Mouse (Mus musculus): Measurements from ENCODE around the gene Mctp1.
"Not testable (repeated sequence)": the region's sequence is repeated elsewhere in the genome, so short reads cannot be mapped to it uniquely, and the experiment has no call there.

Gene Mctp1

DNA sequence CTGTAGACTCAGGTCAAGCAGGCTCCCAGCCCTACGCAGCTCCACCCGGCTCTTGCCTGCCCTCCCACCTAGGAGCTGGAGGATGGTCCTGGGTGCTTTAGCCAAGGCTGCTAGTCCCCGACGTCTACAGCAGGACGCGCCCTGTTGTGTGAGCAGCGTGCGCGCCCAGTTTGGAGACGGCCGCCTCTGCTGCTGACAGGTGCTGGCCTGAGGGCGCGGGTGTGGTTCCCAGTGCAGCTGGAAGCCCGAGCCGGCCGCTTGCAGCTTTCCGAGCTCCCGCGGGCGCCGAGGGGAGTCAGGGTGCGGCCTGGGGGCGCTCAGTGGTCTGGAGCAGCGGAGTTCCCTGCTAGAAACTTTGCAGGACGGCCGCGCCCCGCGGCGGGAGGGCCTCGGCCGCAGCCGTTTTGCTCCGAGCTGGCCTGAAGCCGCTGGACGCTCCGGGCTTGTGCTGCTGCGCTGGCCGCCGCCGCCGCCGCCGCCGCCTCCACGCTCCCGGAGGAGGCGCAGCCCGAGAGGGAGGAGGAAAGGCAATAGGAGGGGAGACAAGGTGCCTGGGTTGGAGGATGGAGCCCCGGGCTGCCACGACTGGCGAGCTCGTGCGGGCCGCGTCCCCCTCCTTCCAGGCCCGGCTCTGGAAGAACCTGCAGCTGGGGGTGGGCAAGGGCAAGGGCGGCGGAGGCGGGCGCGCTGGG lies at the start of gene Mctp1:
TSS of gene Mctp1 (plus strand) at position 564 of the 692 bp plus-strand sequence.
- DNase-seq: peak; percentile 6 to 7

DNA sequence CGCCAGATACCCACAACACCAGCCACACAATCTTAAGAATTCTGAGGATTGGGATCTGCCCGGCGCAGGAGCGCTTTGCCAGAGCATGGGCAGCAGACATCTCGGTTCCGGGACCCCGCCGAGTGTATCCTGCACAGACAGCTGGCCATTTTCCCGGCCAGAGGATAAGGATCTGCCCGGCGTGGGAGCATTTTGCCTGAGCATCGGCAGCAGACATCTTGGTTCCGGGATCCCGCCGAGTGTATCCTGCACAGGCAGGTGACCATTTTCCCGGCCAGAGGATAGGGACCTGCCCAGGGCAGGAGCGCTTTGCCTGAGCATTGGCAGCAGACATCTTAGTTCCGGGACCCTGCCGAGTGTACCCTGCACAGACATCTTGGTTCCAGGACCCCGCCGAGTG lies 38.4 kb upstream of the Mctp1 start:
- DNase-seq: not testable (repeated sequence)

GRCm38 (mm10) chr13:76358720-76359119 lies 25.6 kb upstream of the Mctp1 start:
- no peak for DNase-seq

- DNase-seq: peak in 1 of 2 experiments; percentile 14
These were observed 515 bp downstream of the Mctp1 start for GRCm38 (mm10) chr13:76384664-76385435.

DNA sequence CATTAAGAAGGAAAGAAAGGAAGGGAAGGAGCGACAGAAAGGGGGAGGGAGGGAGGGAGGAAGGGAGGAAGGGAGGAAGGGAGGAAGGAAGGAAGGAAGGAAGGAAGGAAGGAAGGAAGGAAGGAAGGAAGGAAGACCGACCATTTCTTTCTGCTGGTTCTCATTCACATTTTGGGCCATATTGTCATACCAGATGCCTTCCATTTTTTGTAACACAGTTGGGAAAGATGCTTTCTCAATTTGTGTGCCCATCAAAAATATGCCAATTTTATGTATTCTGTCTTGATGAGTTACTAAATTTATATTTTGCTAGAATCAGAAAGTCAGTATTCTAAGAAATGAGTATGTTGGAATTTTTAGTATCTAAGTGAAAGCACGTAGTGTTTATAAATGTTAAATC lies 4.3 kb downstream of the Mctp1 start:
- DNase-seq: no peak

- DNase-seq: no peak
These were observed 7.6 kb downstream of the Mctp1 start for GRCm38 (mm10) chr13:76391920-76392319.

DNA sequence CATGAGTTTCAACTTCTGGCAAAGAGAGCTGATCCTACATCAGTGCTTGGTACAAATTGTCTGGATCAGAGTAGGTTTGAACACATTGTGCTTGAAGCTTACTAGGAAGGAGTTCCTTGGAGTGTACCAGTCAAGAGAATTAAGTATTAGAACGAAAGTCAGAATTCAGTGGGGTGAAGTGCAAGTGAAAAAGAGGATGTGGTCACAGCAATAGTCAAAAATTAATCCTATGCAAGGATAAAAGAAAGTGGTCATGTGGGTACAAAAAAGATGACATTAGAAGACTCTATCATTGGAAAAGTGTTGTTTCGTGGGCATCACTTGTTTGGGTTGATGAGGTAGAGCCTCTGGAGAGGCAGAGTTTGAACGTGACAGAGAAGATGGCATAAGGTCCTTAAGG lies 8.8 kb downstream of the Mctp1 start:
- no peak for DNase-seq

DNA sequence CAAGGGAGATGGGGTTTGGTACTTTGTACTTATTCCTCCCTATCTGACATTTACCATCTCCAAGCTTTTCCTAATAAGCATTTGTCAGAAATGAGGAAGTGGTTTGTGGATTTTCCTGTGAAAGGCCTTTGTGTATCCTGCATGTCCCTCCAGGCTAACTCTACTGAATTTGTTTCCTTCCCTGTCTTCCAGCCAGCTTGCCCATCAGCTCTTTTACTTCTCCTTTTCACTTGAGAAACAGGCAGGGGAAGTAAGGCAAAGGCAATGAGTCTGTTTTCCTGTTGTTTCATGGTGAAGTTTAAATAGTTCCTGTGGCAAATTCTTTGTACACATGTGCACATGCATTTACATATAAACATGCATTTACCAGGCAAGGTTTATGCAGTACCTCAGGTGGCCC lies 11.6 kb downstream of the Mctp1 start:
- no peak for DNase-seq

DNA sequence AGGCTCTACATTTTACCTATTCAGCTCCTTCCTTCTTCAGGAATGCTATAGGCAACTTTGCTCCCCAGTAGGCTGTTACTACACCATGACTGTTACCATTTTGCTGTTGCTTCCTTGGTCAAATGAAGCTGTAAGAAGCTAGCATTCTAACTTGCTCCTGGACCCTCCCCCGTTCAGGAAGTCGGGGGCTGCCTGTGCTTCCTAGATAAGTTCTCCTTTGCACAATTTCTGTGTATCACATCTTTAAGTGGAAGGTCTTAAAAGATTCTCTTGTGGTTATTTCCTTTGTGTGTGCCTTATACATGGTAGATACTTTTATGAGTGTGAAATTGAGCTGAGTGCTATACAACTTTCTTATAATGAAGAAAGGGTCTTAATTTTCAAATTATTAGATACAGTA lies 25.0 kb downstream of the Mctp1 start:
- DNase-seq: no peak

DNA sequence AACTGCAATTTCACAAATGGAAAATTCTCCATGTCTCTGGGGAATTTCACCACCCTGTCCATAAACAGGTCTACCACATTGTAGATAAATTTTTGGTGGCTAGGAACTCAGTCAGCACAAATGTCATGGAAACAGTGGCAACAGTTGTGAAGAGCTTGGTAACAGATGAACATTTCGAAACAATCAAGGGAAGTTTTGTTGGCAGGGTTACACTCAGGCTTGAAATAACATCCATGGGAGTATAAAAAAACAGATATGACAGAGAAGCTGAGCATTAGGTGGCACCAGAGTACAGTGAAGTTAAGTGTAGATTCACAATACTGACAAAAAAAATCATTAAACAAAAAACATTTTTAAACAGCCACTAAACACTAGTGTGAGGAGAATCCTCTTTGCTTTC lies 26.3 kb downstream of the Mctp1 start:
- no peak for DNase-seq

GRCm38 (mm10) chr13:76415346-76415745 lies 31.0 kb downstream of the Mctp1 start:
- DNase-seq: no peak

GRCm38 (mm10) chr13:76420111-76420510 lies 35.8 kb downstream of the Mctp1 start:
- DNase-seq: no peak

GRCm38 (mm10) chr13:76421075-76421474 lies 36.7 kb downstream of the Mctp1 start:
- DNase-seq: no peak

DNA sequence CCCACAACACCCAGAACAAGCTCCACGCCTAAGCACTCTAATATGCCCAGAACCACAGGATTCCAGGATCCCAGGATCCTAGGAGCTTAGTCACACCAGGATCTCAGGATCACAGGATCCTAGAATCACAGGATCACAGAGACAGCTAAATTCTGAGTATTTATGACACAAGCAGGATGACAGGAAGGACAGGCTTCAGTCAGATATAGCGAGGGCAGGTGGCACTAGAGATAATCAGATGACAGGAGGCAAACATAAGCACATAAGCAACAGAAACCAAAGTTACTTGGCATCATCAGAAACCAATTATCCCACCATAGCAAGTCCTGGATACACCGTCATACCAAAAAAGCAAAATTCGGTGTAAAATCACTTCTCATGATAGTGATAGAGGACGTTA lies 37.8 kb downstream of the Mctp1 start:
- DNase-seq: no peak

DNA sequence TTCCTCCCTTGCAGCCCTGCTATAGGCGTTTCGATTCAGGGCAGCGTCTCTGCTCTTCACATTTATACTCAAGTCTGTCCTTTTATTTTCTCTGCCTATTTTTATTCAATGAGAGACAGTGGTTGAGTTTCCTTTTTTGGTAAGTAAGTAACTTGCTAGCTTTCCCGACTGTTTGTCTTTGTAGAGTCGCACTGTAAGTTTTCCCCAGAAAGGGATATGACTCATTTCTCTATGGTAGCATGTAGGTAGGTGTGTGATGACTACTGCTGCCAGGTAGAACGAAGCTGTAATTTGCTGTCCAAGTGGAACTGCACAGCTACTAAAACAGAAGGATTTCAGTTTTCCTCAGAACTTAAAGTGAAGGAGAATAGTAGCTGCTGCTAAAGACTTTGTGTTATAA lies 45.1 kb downstream of the Mctp1 start:
- no peak for DNase-seq

GRCm38 (mm10) chr13:76429927-76430326 lies 45.6 kb downstream of the Mctp1 start:
- DNase-seq: no peak

GRCm38 (mm10) chr13:76431946-76432345 lies 47.6 kb downstream of the Mctp1 start:
- no peak for DNase-seq

DNA sequence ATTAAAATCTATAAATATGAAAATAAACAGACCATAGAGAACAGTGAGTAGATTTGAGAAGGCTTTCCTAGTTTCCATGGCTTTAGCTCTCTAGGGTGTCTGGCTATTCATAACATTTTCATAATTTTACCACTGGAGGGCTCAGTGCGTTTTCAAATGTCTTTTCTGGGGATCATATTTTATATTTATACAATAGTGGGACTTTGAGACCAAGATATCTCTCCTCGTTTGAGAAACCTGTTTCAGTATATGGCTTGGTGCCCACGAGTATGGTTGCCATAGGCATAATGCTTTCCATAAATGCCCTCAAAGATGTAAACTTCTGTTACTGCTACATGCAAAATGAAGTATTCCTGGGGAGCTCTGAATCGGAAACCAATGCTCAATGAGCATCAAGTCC lies 49.1 kb downstream of the Mctp1 start:
- no peak for DNase-seq

GRCm38 (mm10) chr13:76436426-76436825 lies 52.1 kb downstream of the Mctp1 start:
- DNase-seq: no peak

DNA sequence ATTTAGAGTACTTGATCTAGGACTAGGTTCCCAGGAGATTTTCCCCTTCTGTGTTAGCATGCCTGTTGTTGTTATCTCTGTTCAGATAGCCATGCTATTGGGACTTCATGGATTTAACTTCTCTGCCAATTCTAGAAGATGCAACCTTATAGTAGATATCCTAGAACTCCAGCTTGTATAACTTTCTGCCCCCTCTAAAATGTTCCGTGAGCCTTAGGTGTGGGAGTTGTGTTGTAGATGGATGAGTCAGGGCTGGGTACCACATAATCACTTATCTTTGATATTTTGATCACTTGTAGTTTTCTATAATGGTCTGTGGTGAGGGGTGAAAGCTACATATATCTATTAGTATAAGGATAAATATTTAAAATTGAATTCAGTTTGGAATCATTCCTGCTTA lies 54.4 kb downstream of the Mctp1 start:
- DNase-seq: no peak

DNA sequence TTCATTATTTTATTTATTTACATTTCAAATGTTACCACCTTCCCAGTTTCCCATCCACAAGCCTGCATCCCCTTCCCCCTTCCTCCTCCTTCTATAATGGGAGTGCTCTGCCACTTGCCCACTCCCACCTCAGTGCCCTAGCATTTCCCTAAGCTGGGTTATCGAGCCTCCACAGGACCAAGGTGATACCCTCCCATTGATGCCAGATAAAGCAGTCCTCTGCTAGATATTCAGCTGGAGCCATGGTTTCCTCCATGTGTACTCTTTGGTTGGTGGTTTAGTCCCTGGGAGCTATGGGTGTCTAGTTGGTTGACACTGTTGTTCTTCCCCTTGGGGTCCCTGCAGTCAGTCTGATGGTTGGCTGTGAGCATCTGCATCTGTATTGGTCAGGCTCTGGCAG lies 61.7 kb downstream of the Mctp1 start:
- no peak for DNase-seq

- no peak for DNase-seq
These were observed 63.2 kb downstream of the Mctp1 start for GRCm38 (mm10) chr13:76447528-76447927.

- not testable (repeated sequence) for DNase-seq
These were observed 67.2 kb downstream of the Mctp1 start for GRCm38 (mm10) chr13:76451526-76451925.

GRCm38 (mm10) chr13:76481601-76482000 lies 97.3 kb downstream of the Mctp1 start:
- DNase-seq: no peak
